25 mouse cellular contexts compared by ENCODE assay signal in the genomic region with DNA sequence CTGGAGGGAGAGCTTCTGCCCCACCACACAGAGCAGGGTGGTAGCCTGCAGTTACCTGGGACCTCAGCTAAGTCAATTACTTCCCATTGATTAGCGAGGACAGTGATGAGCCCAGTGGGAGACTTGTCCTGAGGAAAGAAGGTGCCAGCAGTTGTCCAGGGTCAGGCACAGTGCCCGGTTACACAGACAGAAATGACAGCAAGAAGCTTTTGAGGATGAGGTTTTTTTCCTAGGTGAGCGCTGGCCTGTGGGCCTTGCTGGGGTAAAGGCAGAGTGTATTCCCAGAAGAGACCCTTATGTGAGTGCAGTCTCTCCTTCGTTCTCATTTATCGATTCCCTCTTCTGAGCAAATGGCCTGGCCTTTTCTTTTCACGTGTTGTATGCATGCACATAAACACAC. TPM values are rescaled to one million over a fixed set of nuclear protein-coding genes. Genes with fewer than 3 reads are reported as not detected.
DNase-seq lines count a peak whose midpoint lies in the region; ATAC-seq and TF ChIP-seq lines count a peak whose summit lies in the region.
"Had no signal": no experiment of that assay in that cellular context is flagged by ENCODE, and none has a peak within 500 bp of the region (broad histone marks: within the 10 kb centered on the region; RNA-seq: fewer than 3 reads in every experiment).

No protein-coding gene starts in this region.

- TF ChIP-seq CTCF in midbrain, postnatal 0 days (IDR thresholded peaks at IDR 0.05) = no peak

- WGBS in forebrain, embryonic 10.5 days = 21% methylated on average over 6 of the region's 6 CpGs
- WGBS in forebrain, embryonic 14.5 days = 25% methylated on average over 6 of the region's 6 CpGs
- 22% methylated on average over 6 of the region's 6 CpGs for WGBS in hindbrain, embryonic 10.5 days
- WGBS in hindbrain, embryonic 12.5 days = 23% methylated on average over 6 of the region's 6 CpGs
- 23% methylated on average over 6 of the region's 6 CpGs for WGBS in midbrain, embryonic 11.5 days
- 45% methylated on average over 6 of the region's 6 CpGs for WGBS in midbrain, postnatal 0 days
- 37% methylated on average over 6 of the region's 6 CpGs for WGBS in neural tube, embryonic 13.5 days
- WGBS in neural tube, embryonic 15.5 days = 34% methylated on average over 6 of the region's 6 CpGs

- H3K4me1 ChIP-seq in forebrain, embryonic 10.5 days = peaks cover 79% of the 10 kb centered on the region
- H3K4me1 ChIP-seq in forebrain, embryonic 14.5 days (ENCODE audit: control insufficient read depth, insufficient read depth, low read length) = peaks cover 30% of the 10 kb centered on the region
- peaks cover 81% of the 10 kb centered on the region for H3K4me1 ChIP-seq in hindbrain, embryonic 10.5 days (replicated peaks)
- H3K4me1 ChIP-seq in hindbrain, embryonic 12.5 days = peaks cover 65% of the 10 kb centered on the region
- H3K4me1 ChIP-seq in midbrain, embryonic 11.5 days (ENCODE audit: control insufficient read depth, insufficient read depth, low read length) = peaks cover 65% of the 10 kb centered on the region
- H3K4me1 ChIP-seq in midbrain, postnatal 0 days (ENCODE audit: insufficient read depth, low read length) = peaks cover 3% of the 10 kb centered on the region; the same call in 1 of the 2 replicates
- H3K4me1 ChIP-seq in neural tube, embryonic 13.5 days (replicated peaks) = peaks cover 52% of the 10 kb centered on the region
- H3K4me1 ChIP-seq in neural tube, embryonic 15.5 days = peaks cover 19% of the 10 kb centered on the region

- peaks cover 53% of the 10 kb centered on the region for H3K27me3 ChIP-seq in forebrain, embryonic 10.5 days (ENCODE audit: poor library complexity, severe bottlenecking)
- H3K27me3 ChIP-seq in forebrain, embryonic 14.5 days (replicated peaks; ENCODE audit: control insufficient read depth, insufficient read depth, low read length) = no peaks in the 10 kb centered on the region
- H3K27me3 ChIP-seq in hindbrain, embryonic 10.5 days (ENCODE audit: insufficient read depth, poor library complexity, severe bottlenecking) = peaks cover 59% of the 10 kb centered on the region
- peaks cover 45% of the 10 kb centered on the region for H3K27me3 ChIP-seq in hindbrain, embryonic 12.5 days
- peaks cover 11% of the 10 kb centered on the region for H3K27me3 ChIP-seq in midbrain, embryonic 11.5 days (ENCODE audit: control insufficient read depth, insufficient read depth, low read length)
- peaks cover 18% of the 10 kb centered on the region for H3K27me3 ChIP-seq in midbrain, postnatal 0 days (ENCODE audit: insufficient read depth, low read length)
- peaks cover 48% of the 10 kb centered on the region for H3K27me3 ChIP-seq in neural tube, embryonic 13.5 days
- H3K27me3 ChIP-seq in neural tube, embryonic 15.5 days (replicated peaks) = peaks cover 41% of the 10 kb centered on the region
- H3K27me3 ChIP-seq: Patski had no signal

- H3K4me2 ChIP-seq in forebrain, embryonic 14.5 days (ENCODE audit: low read length) = no peak overlapping the region
- H3K4me2 ChIP-seq in hindbrain, embryonic 12.5 days (replicated peaks) = no peak overlapping the region
- H3K4me2 ChIP-seq in midbrain, embryonic 11.5 days = no peak overlapping the region
- H3K4me2 ChIP-seq in midbrain, postnatal 0 days (ENCODE audit: low read depth, low read length, poor library complexity, severe bottlenecking) = no peak overlapping the region
- no peak overlapping the region for H3K4me2 ChIP-seq in neural tube, embryonic 13.5 days
- H3K4me2 ChIP-seq in neural tube, embryonic 15.5 days = no peak overlapping the region
- H3K4me2 ChIP-seq: embryonic facial prominence, embryonic 12.5 days; forebrain, embryonic 13.5 days had no signal

- DNase-seq in forebrain, embryonic 10.5 days (ENCODE audit: extremely low spot score, low spot score) = no peak
- no peak for DNase-seq in forebrain, embryonic 14.5 days (ENCODE audit: low spot score)
- no peak for DNase-seq in hindbrain, embryonic 10.5 days (ENCODE audit: low spot score)
- peak; percentile 90 for DNase-seq in midbrain, embryonic 11.5 days (ENCODE audit: low spot score, missing footprints)
- DNase-seq in midbrain, postnatal 0 days (ENCODE audit: low spot score) = no peak
- DNase-seq: adrenal gland, adult 8-10 months; adrenal gland, postnatal 14 days; adrenal gland, postnatal 36 days; B cell, adult 2 months; cerebellum, adult 11-12 months; cerebellum, adult 2 months; cerebellum, adult 9-10 months; cerebellum, postnatal 25 days had no signal

- H3K4me3 ChIP-seq in forebrain, embryonic 10.5 days = no peak overlapping the region
- H3K4me3 ChIP-seq in forebrain, embryonic 14.5 days (ENCODE audit: low read depth, low read length) = no peak overlapping the region
- no peak overlapping the region for H3K4me3 ChIP-seq in hindbrain, embryonic 10.5 days
- H3K4me3 ChIP-seq in hindbrain, embryonic 12.5 days = no peak overlapping the region
- H3K4me3 ChIP-seq in midbrain, embryonic 11.5 days (ENCODE audit: low read depth, low read length) = no peak overlapping the region
- H3K4me3 ChIP-seq in midbrain, postnatal 0 days (ENCODE audit: low read depth, low read length) = no peak overlapping the region
- H3K4me3 ChIP-seq in neural tube, embryonic 13.5 days = no peak overlapping the region
- no peak overlapping the region for H3K4me3 ChIP-seq in neural tube, embryonic 15.5 days (replicated peaks)
- H3K4me3 ChIP-seq: embryonic facial prominence, embryonic 10.5 days; embryonic facial prominence, embryonic 12.5 days; forebrain, embryonic 13.5 days had no signal

- H3K27ac ChIP-seq in forebrain, embryonic 10.5 days = peak overlapping the region; percentile 94
- H3K27ac ChIP-seq in forebrain, embryonic 14.5 days (ENCODE audit: low read depth, low read length) = no peak overlapping the region
- H3K27ac ChIP-seq in hindbrain, embryonic 10.5 days = peak overlapping the region; percentile 74
- no peak overlapping the region for H3K27ac ChIP-seq in hindbrain, embryonic 12.5 days
- no peak overlapping the region for H3K27ac ChIP-seq in midbrain, embryonic 11.5 days (ENCODE audit: low read depth, low read length)
- no peak overlapping the region for H3K27ac ChIP-seq in midbrain, postnatal 0 days (ENCODE audit: low read depth, low read length)
- no peak overlapping the region for H3K27ac ChIP-seq in neural tube, embryonic 13.5 days (replicated peaks)
- H3K27ac ChIP-seq in neural tube, embryonic 15.5 days (replicated peaks) = no peak overlapping the region
- H3K27ac ChIP-seq: embryonic facial prominence, embryonic 10.5 days; embryonic facial prominence, embryonic 12.5 days; forebrain, embryonic 13.5 days had no signal

- no peaks in the 10 kb centered on the region for H3K9me3 ChIP-seq in forebrain, embryonic 10.5 days
- H3K9me3 ChIP-seq in forebrain, embryonic 14.5 days (replicated peaks; ENCODE audit: control insufficient read depth, low read length) = no peaks in the 10 kb centered on the region
- H3K9me3 ChIP-seq in hindbrain, embryonic 10.5 days = no peaks in the 10 kb centered on the region
- no peaks in the 10 kb centered on the region for H3K9me3 ChIP-seq in hindbrain, embryonic 12.5 days (replicated peaks)
- no peaks in the 10 kb centered on the region for H3K9me3 ChIP-seq in midbrain, embryonic 11.5 days (ENCODE audit: control insufficient read depth, low read length)
- H3K9me3 ChIP-seq in midbrain, postnatal 0 days (ENCODE audit: low read length) = no peaks in the 10 kb centered on the region
- H3K9me3 ChIP-seq in neural tube, embryonic 13.5 days = no peaks in the 10 kb centered on the region
- H3K9me3 ChIP-seq in neural tube, embryonic 15.5 days (replicated peaks) = no peaks in the 10 kb centered on the region
- H3K9me3 ChIP-seq: embryonic facial prominence, embryonic 10.5 days; embryonic facial prominence, embryonic 12.5 days; forebrain, embryonic 13.5 days had no signal

- H3K9ac ChIP-seq in forebrain, embryonic 14.5 days (ENCODE audit: low read length) = no peak overlapping the region; the same call in 1 of the 2 replicates
- no peak overlapping the region for H3K9ac ChIP-seq in hindbrain, embryonic 12.5 days
- H3K9ac ChIP-seq in midbrain, embryonic 11.5 days (ENCODE audit: low read length) = no peak overlapping the region
- H3K9ac ChIP-seq in midbrain, postnatal 0 days (replicated peaks; ENCODE audit: low read length, poor library complexity, severe bottlenecking) = no peak overlapping the region
- 0 out of 2 replicates have a peak overlapping the region, but pooled peaks have one; percentile 47 for H3K9ac ChIP-seq in neural tube, embryonic 13.5 days
- H3K9ac ChIP-seq in neural tube, embryonic 15.5 days (replicated peaks) = no peak overlapping the region
- H3K9ac ChIP-seq: embryonic facial prominence, embryonic 12.5 days; forebrain, embryonic 13.5 days had no signal

- no peak for ATAC-seq in forebrain, embryonic 14.5 days
- no peak for ATAC-seq in hindbrain, embryonic 12.5 days (ENCODE audit: low FRiP score)
- ATAC-seq in midbrain, embryonic 11.5 days (ENCODE audit: low FRiP score) = no peak
- no peak for ATAC-seq in midbrain, postnatal 0 days (ENCODE audit: low FRiP score)
- no peak for ATAC-seq in neural tube, embryonic 13.5 days (ENCODE audit: low read depth)
- no peak for ATAC-seq in neural tube, embryonic 15.5 days (ENCODE audit: low FRiP score)
- ATAC-seq: activated CD4-positive, CD25-positive, alpha-beta regulatory T cell, adult 4 months; CD4-positive, CD25-positive, alpha-beta regulatory T cell, adult 4 months; forebrain, embryonic 13.5 days; forebrain, embryonic 16.5 days; Patski had no signal

- H3K36me3 ChIP-seq in forebrain, embryonic 10.5 days (replicated peaks) = peaks cover 12% of the 10 kb centered on the region
- no peaks in the 10 kb centered on the region for H3K36me3 ChIP-seq in forebrain, embryonic 14.5 days (ENCODE audit: control insufficient read depth, insufficient read depth, low read length)
- no peaks in the 10 kb centered on the region for H3K36me3 ChIP-seq in hindbrain, embryonic 10.5 days
- H3K36me3 ChIP-seq in hindbrain, embryonic 12.5 days = no peaks in the 10 kb centered on the region
- H3K36me3 ChIP-seq in midbrain, embryonic 11.5 days (ENCODE audit: control insufficient read depth, insufficient read depth, low read length) = no peaks in the 10 kb centered on the region
- H3K36me3 ChIP-seq in midbrain, postnatal 0 days (ENCODE audit: insufficient read depth, low read length) = no peaks in the 10 kb centered on the region
- no peaks in the 10 kb centered on the region for H3K36me3 ChIP-seq in neural tube, embryonic 13.5 days
- no peaks in the 10 kb centered on the region for H3K36me3 ChIP-seq in neural tube, embryonic 15.5 days
- H3K36me3 ChIP-seq: embryonic facial prominence, embryonic 10.5 days; embryonic facial prominence, embryonic 12.5 days; G1E had no signal

RNA-seq across cellular contexts. Expression of gene Hhipl1, which starts 10.6 kb away (rescaled TPM):
- 2.8 and 3.4 TPM in 2 replicates for polyA plus RNA-seq in forebrain, embryonic 10.5 days (2016; fragmentation: Nextera tagmentation; extraction: Ambion mirVana)
- polyA plus RNA-seq in forebrain, embryonic 14.5 days (2014; fragmentation: Nextera tagmentation; extraction: Ambion mirVana) = 1.0 and 1.4 TPM in 2 replicates
- 3.0 and 3.2 TPM in 2 replicates for polyA plus RNA-seq in hindbrain, embryonic 10.5 days (2016; fragmentation: Nextera tagmentation; extraction: Ambion mirVana)
- 2.4 and 2.7 TPM in 2 replicates for polyA plus RNA-seq in hindbrain, embryonic 12.5 days (2016; fragmentation: Nextera tagmentation; extraction: Ambion mirVana)
- polyA plus RNA-seq in midbrain, embryonic 11.5 days (2014; fragmentation: Nextera tagmentation; extraction: Ambion mirVana) = 2.7 and 3.5 TPM in 2 replicates
- total RNA-seq in midbrain, postnatal 0 days (2014; rRNA removed) = 9.3 and 10.4 TPM in 2 replicates
- polyA plus RNA-seq in midbrain, postnatal 0 days (2015; fragmentation: Nextera tagmentation; extraction: Ambion mirVana) = 2.7 and 2.9 TPM in 2 replicates
- 1.6 TPM in 2 replicates for polyA plus RNA-seq in neural tube, embryonic 13.5 days (2015; fragmentation: Nextera tagmentation; extraction: Ambion mirVana)
- 2.7 and 3.2 TPM in 2 replicates for polyA plus RNA-seq in neural tube, embryonic 15.5 days (2015; fragmentation: Nextera tagmentation; extraction: Ambion mirVana)
- total RNA-seq: CH12.LX had no signal
- polyA plus RNA-seq: CD4-positive, CD25-positive, alpha-beta regulatory T cell, adult 4 months; G1E had no signal

RNA-seq across cellular contexts. Expression of gene Cyp46a1, which starts 17.5 kb away (rescaled TPM):
- polyA plus RNA-seq in forebrain, embryonic 10.5 days (2016; fragmentation: Nextera tagmentation; extraction: Ambion mirVana) = 19.4 and 20.1 TPM in 2 replicates
- polyA plus RNA-seq in forebrain, embryonic 14.5 days (2014; fragmentation: Nextera tagmentation; extraction: Ambion mirVana) = 10.9 and 14.3 TPM in 2 replicates
- polyA plus RNA-seq in hindbrain, embryonic 10.5 days (2016; fragmentation: Nextera tagmentation; extraction: Ambion mirVana) = 17.8 and 19.1 TPM in 2 replicates
- 14.2 and 15.6 TPM in 2 replicates for polyA plus RNA-seq in hindbrain, embryonic 12.5 days (2016; fragmentation: Nextera tagmentation; extraction: Ambion mirVana)
- 8.6 and 10.2 TPM in 2 replicates for polyA plus RNA-seq in midbrain, embryonic 11.5 days (2014; fragmentation: Nextera tagmentation; extraction: Ambion mirVana)
- 33.2 and 36.0 TPM in 2 replicates for total RNA-seq in midbrain, postnatal 0 days (2014; rRNA removed)
- 52.0 and 55.3 TPM in 2 replicates for polyA plus RNA-seq in midbrain, postnatal 0 days (2015; fragmentation: Nextera tagmentation; extraction: Ambion mirVana)
- 14.9 and 15.8 TPM in 2 replicates for polyA plus RNA-seq in neural tube, embryonic 13.5 days (2015; fragmentation: Nextera tagmentation; extraction: Ambion mirVana)
- 29.5 and 33.2 TPM in 2 replicates for polyA plus RNA-seq in neural tube, embryonic 15.5 days (2015; fragmentation: Nextera tagmentation; extraction: Ambion mirVana)
- total RNA-seq: CH12.LX had no signal
- polyA plus RNA-seq: activated CD4-positive, CD25-positive, alpha-beta regulatory T cell, adult 4 months; CD4-positive, CD25-positive, alpha-beta regulatory T cell, adult 4 months; G1E had no signal

RNA-seq across cellular contexts. Expression of gene Ccdc85c, which starts 41.4 kb away (rescaled TPM):
- 13.5 and 14.6 TPM in 2 replicates for polyA plus RNA-seq in forebrain, embryonic 10.5 days (2016; fragmentation: Nextera tagmentation; extraction: Ambion mirVana)
- 13.6 and 14.5 TPM in 2 replicates for polyA plus RNA-seq in forebrain, embryonic 14.5 days (2014; fragmentation: Nextera tagmentation; extraction: Ambion mirVana)
- 14.3 and 16.0 TPM in 2 replicates for polyA plus RNA-seq in hindbrain, embryonic 10.5 days (2016; fragmentation: Nextera tagmentation; extraction: Ambion mirVana)
- polyA plus RNA-seq in hindbrain, embryonic 12.5 days (2016; fragmentation: Nextera tagmentation; extraction: Ambion mirVana) = 15.2 and 16.3 TPM in 2 replicates
- polyA plus RNA-seq in midbrain, embryonic 11.5 days (2014; fragmentation: Nextera tagmentation; extraction: Ambion mirVana) = 19.2 and 20.4 TPM in 2 replicates
- 69.1 and 89.6 TPM in 2 replicates for total RNA-seq in midbrain, postnatal 0 days (2014; rRNA removed)
- 16.6 and 19.9 TPM in 2 replicates for polyA plus RNA-seq in midbrain, postnatal 0 days (2015; fragmentation: Nextera tagmentation; extraction: Ambion mirVana)
- 14.5 and 15.8 TPM in 2 replicates for polyA plus RNA-seq in neural tube, embryonic 13.5 days (2015; fragmentation: Nextera tagmentation; extraction: Ambion mirVana)
- 10.5 and 11.9 TPM in 2 replicates for polyA plus RNA-seq in neural tube, embryonic 15.5 days (2015; fragmentation: Nextera tagmentation; extraction: Ambion mirVana)
- polyA plus RNA-seq: G1E had no signal

RNA-seq across cellular contexts. Expression of gene Eml1, which starts 54.1 kb away (rescaled TPM):
- 95.1 and 102 TPM in 2 replicates for polyA plus RNA-seq in forebrain, embryonic 10.5 days (2016; fragmentation: Nextera tagmentation; extraction: Ambion mirVana)
- polyA plus RNA-seq in forebrain, embryonic 14.5 days (2014; fragmentation: Nextera tagmentation; extraction: Ambion mirVana) = 52.2 and 57.1 TPM in 2 replicates
- 104 and 125 TPM in 2 replicates for polyA plus RNA-seq in hindbrain, embryonic 10.5 days (2016; fragmentation: Nextera tagmentation; extraction: Ambion mirVana)
- 71.8 and 73.0 TPM in 2 replicates for polyA plus RNA-seq in hindbrain, embryonic 12.5 days (2016; fragmentation: Nextera tagmentation; extraction: Ambion mirVana)
- 108 and 111 TPM in 2 replicates for polyA plus RNA-seq in midbrain, embryonic 11.5 days (2014; fragmentation: Nextera tagmentation; extraction: Ambion mirVana)
- total RNA-seq in midbrain, postnatal 0 days (2014; rRNA removed) = 43.9 and 52.0 TPM in 2 replicates
- polyA plus RNA-seq in midbrain, postnatal 0 days (2015; fragmentation: Nextera tagmentation; extraction: Ambion mirVana) = 34.0 and 37.4 TPM in 2 replicates
- polyA plus RNA-seq in neural tube, embryonic 13.5 days (2015; fragmentation: Nextera tagmentation; extraction: Ambion mirVana) = 91.4 and 94.3 TPM in 2 replicates
- polyA plus RNA-seq in neural tube, embryonic 15.5 days (2015; fragmentation: Nextera tagmentation; extraction: Ambion mirVana) = 60.3 and 69.0 TPM in 2 replicates
- total RNA-seq: CH12.LX had no signal
- polyA plus RNA-seq: G1E had no signal

Comparison
In these comparisons a context has a peak if more than half of its experiments do, and no peak if none do; other contexts are left out.
1. H3K27ac ChIP-seq: peak in forebrain, embryonic 10.5 days (single experiment) and hindbrain, embryonic 10.5 days (single experiment); none in forebrain, embryonic 14.5 days (single experiment), hindbrain, embryonic 12.5 days (single experiment), midbrain, embryonic 11.5 days (single experiment), midbrain, postnatal 0 days (single experiment), neural tube, embryonic 13.5 days (single experiment) and neural tube, embryonic 15.5 days (single experiment).